Mouse (Mus musculus) embryonic facial prominence, embryonic 15.5 days (tissue): Measurements from ENCODE around the gene Mgat4a. TPM values are rescaled to one million over a fixed set of nuclear protein-coding genes. Genes with fewer than 3 reads are reported as not detected.

Source experiments
- ATAC-seq: fragments of 200-750 bp; cut with Nextera tagmentation; 2 replicates; pipeline ENCODE4 v1.8.0; 2017; ENCODE audit warnings: low read depth, moderate TSS enrichment; ENCODE audit not compliant: insufficient number of reproducible peaks, low FRiP score, low TSS enrichment
- H3K27ac ChIP-seq: fragments of 300-500 bp; sonication (generic); replicated peaks from 2 replicates; pipeline ENCODE4 v1.5.1; 2015; ENCODE audit warnings: mild to moderate bottlenecking, inconsistent platforms
- H3K27me3 ChIP-seq: fragments of 300-500 bp; sonication (generic); 2 replicates; pipeline ENCODE4 v1.6.1; 2015; ENCODE audit warnings: inconsistent platforms
- H3K36me3 ChIP-seq: fragments of 300-500 bp; sonication (generic); 2 replicates; pipeline ENCODE4 v1.6.1; 2015; ENCODE audit warnings: mild to moderate bottlenecking, inconsistent platforms
- H3K4me1 ChIP-seq: fragments of 300-500 bp; sonication (generic); 2 replicates; pipeline ENCODE4 v1.6.1; 2015; ENCODE audit warnings: inconsistent platforms
- H3K4me2 ChIP-seq: fragments of 300-500 bp; sonication (generic); replicated peaks from 2 replicates; pipeline ENCODE4 v1.6.1; 2015; ENCODE audit warnings: mild to moderate bottlenecking, inconsistent platforms
- H3K4me3 ChIP-seq: fragments of 300-500 bp; sonication (generic); replicated peaks from 2 replicates; pipeline ENCODE4 v1.5.1; 2015; ENCODE audit warnings: mild to moderate bottlenecking, inconsistent platforms
- H3K9ac ChIP-seq: fragments of 300-500 bp; sonication (generic); 2 replicates; pipeline ENCODE4 v1.6.1; 2015; ENCODE audit warnings: inconsistent platforms
- H3K9me3 ChIP-seq: fragments of 300-500 bp; sonication (generic); replicated peaks from 2 replicates; pipeline ENCODE4 v1.6.1; 2016; ENCODE audit warnings: inconsistent platforms
- WGBS: fragments of 180-500 bp; shearing (Covaris S2); methylation state at CpG from one replicate; pipeline ENCODE4 v1.1.7; 2015; 5-methylcytosine and 5-hydroxymethylcytosine counted together
- polyA plus RNA-seq: library from polyadenylated mRNA; unstranded; fragments of >200 nt; fragmentation: Nextera tagmentation; extraction: Ambion mirVana; gene quantifications from 2 replicates; pipeline ENCODE4 v1.2.1, GENCODE M21; 2015

Gene Mgat4a
- 4.2 and 6.1 TPM in 2 replicates for polyA plus RNA-seq

DNA sequence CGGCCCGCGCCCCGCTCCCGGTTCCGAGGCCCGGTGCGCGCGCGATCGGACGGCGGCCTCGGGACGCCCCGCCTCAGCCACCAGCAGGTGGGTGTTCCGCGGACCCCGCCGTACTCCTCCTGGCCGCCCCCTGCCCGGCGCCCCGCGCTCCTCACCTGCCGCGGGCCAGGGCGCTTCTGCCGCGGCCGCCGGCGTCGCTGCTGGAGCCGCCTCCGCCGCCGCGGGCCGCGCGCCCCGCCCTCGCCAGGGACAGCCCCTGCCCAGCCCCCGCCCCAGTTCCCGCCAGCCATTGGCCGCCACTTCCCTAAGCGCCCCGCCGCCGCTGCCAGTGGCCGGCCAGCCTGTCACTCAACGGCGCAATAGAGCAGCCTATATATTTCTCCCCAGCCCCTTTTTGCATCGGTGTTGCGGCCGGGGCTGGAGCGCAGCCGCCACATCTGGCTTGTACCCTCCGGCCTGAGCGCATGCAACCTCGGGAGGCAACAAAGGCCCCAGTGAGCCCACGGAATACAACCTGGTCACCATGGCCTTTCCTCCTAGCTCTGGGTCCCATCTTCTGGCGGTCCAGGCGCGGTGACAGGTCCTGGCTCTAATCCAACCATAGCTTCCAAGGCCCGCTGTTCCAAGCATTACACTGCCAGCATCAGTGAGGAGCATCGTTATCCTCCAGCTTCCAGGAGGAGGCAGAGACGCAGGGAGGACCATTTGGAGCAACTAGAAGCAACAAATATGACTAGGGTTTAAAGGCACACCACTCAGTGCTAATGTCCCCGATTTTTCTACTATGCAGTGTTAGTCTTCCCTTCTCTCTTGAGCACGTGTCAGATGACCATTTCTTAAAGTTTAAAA is at the start of gene Mgat4a:
Gene Mgat4a (minus strand): TSS at position 207 of the 849 bp plus-strand sequence.
- peak within 1 kb of the TSS; percentile 72 for H3K9ac ChIP-seq
- H3K9me3 ChIP-seq: no peaks in the 10 kb centered on the region
- peaks cover 12% of the 10 kb centered on the region; the same call in 1 of the 2 replicates for H3K27me3 ChIP-seq
- no peak within 1 kb of the TSS for H3K27ac ChIP-seq
- H3K4me3 ChIP-seq: peak within 1 kb of the TSS; percentile 76
- H3K4me1 ChIP-seq: peaks cover 8% of the 10 kb centered on the region
- ATAC-seq: peak; percentile 98
- WGBS: 1% methylated on average over 63 of the region's 72 CpGs
- no peaks in the 10 kb centered on the region for H3K36me3 ChIP-seq
- peak within 1 kb of the TSS; percentile 94 for H3K4me2 ChIP-seq

DNA sequence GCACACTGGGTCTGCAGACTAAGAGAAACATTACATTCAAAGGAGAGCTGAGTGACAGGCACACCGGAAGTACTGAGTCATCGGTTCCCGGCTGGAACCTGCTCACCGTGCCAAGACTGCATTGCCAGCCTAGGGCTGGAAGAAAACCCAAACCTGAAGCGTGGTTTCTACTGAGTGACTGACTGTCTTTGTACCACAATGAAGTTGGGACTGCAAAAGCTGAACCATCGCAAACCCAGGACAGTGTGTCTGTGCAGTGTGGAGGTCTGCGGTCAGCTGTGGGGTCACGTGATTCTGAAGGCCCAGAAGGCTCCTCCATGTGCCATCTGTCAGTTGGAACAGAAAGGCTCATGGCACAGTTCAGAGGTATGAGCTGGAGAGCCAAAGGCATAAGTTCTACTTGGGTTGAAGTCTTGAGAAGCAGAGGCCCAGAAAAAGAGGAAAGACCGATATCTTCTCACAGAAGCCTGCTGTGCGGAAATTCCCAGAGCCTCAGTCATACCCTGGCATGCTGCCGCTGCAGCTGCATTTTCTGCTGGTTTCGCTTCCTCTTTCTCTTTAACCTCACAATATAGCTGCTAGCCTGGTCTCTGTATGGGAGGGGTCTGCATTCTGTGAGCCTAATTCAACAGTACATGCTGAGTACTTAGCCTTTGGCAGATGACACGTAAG is 45.1 kb upstream of the Mgat4a start:
- no peaks in the 10 kb centered on the region for H3K36me3 ChIP-seq
- ATAC-seq: no peak
- no peaks in the 10 kb centered on the region for H3K27me3 ChIP-seq
- WGBS: 74% methylated on average over 13 of the region's 13 CpGs
- no peaks in the 10 kb centered on the region for H3K4me1 ChIP-seq
- no peaks in the 10 kb centered on the region for H3K9me3 ChIP-seq
- 0 out of 2 replicates have a peak overlapping the region, but pooled peaks have one; percentile 12 for H3K27ac ChIP-seq
- no peak overlapping the region for H3K4me3 ChIP-seq
- no peak overlapping the region for H3K9ac ChIP-seq
- no peak overlapping the region for H3K4me2 ChIP-seq

DNA sequence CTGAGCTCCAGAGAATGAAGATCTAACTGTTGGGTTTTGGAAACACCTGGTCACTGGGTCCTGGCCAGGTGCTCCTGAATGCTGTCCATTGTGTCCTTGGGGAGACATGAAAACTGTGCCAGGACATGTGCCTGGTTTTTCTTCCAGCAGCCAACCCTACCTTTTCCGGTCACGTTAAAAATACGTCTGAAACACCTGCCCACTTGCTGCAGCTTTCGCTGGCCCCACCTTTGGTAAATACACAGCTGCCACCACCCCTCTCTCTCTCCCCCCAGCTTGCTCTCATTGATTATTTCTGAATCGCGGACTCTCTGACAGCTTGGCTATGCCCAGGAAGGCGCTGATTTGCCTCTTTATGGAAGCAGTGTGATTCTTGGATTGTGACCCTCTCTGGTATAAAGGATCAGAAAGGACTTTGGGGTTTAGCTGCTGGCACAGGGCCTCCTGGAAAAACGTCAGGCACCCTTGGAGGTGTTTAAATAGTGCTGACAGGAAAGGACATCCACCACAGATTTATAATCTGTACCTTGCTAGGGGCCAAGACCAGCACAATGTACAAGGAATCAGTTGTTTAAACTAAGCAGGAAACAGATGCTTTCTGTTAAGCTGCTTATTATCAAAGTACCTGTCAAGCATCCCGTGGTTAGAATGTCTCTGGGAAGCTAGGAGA is 43.1 kb upstream of the Mgat4a start:
- H3K27ac ChIP-seq: no peak overlapping the region
- no peaks in the 10 kb centered on the region for H3K9me3 ChIP-seq
- H3K36me3 ChIP-seq: no peaks in the 10 kb centered on the region
- WGBS: 60% methylated on average over 9 of the region's 9 CpGs
- ATAC-seq: no peak
- H3K9ac ChIP-seq: no peak overlapping the region
- no peaks in the 10 kb centered on the region for H3K4me1 ChIP-seq
- H3K4me2 ChIP-seq: no peak overlapping the region
- no peak overlapping the region for H3K4me3 ChIP-seq
- H3K27me3 ChIP-seq: no peaks in the 10 kb centered on the region

DNA sequence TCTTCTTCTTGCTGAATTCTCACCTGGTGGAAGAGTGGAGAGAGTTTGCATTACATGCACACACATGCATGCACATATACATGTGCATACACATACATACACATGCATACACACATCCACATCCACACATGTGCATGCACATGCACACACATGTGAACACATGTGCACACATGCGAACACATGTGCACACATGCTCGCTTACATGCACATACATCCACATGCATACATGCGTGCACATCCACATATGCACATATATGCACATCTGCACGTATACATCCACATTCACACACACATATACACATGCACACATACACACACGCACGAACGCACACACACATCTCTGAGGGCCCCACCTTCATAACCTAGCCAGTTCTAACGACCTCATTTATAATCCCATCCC is 42.4 kb upstream of the Mgat4a start:
- Histone ChIP-seq H3K27ac (no peak overlapping the region), H3K36me3 (no peaks in the 10 kb centered on the region), H3K4me1 (no peaks in the 10 kb centered on the region), H3K9ac (no peak overlapping the region), H3K4me3 (no peak overlapping the region), H3K9me3 (no peaks in the 10 kb centered on the region), H3K4me2 (no peak overlapping the region), H3K27me3 (no peaks in the 10 kb centered on the region)
- 88% methylated on average over 8 of the region's 8 CpGs for WGBS
- ATAC-seq: no peak

DNA sequence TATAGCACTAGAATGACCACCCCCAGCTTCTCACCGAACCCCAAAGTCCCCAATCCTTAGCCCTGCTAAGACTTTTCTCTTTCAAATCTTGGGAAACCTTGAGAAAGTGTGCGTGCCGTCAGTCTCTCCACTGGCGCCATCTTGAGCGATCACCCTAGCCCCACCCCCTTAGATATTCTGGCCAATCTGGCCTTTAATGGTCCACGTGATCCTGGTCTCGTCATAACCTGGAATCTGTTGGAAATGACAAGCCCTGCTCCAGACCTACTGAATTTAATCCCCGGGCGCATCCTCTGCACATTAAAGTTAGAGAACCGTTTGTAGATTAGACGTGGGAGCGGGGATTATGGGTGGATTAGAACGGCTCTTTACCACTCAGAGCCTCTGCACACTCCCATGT is 38.9 kb upstream of the Mgat4a start:
- no peaks in the 10 kb centered on the region for H3K4me1 ChIP-seq
- no peak overlapping the region for H3K27ac ChIP-seq
- H3K27me3 ChIP-seq: no peaks in the 10 kb centered on the region
- H3K9me3 ChIP-seq: no peaks in the 10 kb centered on the region
- H3K4me2 ChIP-seq: no peak overlapping the region
- WGBS: 89% methylated on average over 13 of the region's 13 CpGs
- no peak overlapping the region for H3K4me3 ChIP-seq
- ATAC-seq: no peak
- no peak overlapping the region for H3K9ac ChIP-seq
- H3K36me3 ChIP-seq: no peaks in the 10 kb centered on the region

DNA sequence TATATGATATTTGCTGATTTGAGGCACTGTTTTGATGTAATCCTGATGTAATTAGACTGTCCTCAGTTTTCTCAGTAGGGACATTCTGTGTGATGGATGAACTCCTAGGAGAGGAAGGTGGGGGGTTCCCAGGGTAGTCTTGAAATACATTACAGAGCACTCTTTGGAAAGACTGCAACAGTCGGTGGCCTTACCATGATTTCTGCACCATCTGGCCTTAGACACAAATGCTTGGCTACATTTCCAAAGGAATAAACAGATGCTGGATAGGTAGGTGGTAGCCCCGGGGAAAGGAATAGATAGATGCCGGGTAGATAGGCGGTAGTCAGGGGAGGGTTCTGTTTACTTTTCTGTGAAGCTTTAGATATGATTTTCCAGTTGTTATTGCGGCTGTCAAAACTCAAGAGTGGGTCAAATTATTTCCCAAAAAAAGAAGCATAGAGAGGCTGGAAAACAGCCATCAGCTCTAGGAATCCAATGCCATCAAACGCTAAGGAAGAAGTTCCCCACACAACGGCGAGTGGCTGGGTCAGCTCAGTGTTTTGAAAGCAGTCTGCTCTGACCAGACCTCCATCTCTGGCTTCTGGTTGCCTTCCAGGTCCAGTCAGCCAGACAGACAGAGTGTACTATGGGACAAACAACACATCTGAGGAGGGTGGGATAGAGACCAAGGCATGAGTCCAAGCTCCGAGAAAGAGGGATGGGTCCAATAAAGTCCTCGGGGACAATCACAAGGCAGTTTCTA is 31.9 kb upstream of the Mgat4a start:
- H3K4me1 ChIP-seq: no peaks in the 10 kb centered on the region
- H3K4me2 ChIP-seq: no peak overlapping the region
- no peak for ATAC-seq
- H3K9ac ChIP-seq: no peak overlapping the region
- H3K9me3 ChIP-seq: no peaks in the 10 kb centered on the region
- H3K36me3 ChIP-seq: no peaks in the 10 kb centered on the region
- H3K27me3 ChIP-seq: no peaks in the 10 kb centered on the region
- no peak overlapping the region for H3K27ac ChIP-seq
- 67% methylated on average over 10 of the region's 10 CpGs for WGBS
- no peak overlapping the region for H3K4me3 ChIP-seq

DNA sequence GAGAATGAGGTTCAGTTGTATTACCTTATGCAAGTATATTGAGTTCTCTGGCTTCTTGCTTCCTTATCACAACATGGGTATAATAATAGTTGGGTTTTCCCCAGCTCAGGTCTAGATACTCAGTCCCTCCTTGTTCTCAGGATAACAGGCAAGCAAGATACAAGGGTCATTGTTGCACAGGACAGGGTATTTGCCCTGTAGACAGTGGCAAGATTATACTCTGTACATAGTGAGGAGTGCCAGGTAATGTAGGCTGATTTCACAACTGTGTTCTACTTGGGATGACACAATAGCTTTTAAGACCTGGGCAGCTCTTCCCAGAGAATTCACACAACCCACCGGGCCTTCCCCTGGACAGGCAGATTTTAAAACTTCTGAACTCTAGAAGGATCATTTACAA is 27.6 kb upstream of the Mgat4a start:
- H3K9me3 ChIP-seq: no peaks in the 10 kb centered on the region
- H3K4me1 ChIP-seq: no peaks in the 10 kb centered on the region
- H3K27ac ChIP-seq: no peak overlapping the region
- H3K4me3 ChIP-seq: no peak overlapping the region
- H3K27me3 ChIP-seq: no peaks in the 10 kb centered on the region
- no peak overlapping the region for H3K4me2 ChIP-seq
- no peak overlapping the region for H3K9ac ChIP-seq
- no peaks in the 10 kb centered on the region for H3K36me3 ChIP-seq
- WGBS: 72% methylated on average over 1 of the region's 1 CpGs
- ATAC-seq: no peak

DNA sequence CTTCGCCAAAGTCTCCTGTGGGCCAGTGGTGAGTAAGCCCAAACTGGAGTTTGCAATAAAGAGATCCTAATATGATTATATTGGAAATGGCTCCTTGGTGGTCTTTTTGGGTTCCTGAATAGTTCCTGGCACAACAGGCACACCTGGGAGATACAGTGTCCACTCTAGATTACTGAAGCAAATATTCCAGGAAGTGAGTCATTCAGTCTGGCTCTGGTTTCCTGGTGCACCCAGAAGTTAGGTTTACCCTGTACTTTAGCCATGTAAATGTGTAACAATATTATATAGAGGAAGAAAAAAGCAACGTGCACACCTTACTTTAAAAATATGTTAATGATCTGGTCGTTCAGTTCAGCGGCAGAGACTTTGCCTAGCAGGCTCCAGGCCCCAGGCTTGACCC is 25.9 kb upstream of the Mgat4a start:
- no peak overlapping the region for H3K27ac ChIP-seq
- H3K4me3 ChIP-seq: no peak overlapping the region
- no peaks in the 10 kb centered on the region for H3K4me1 ChIP-seq
- H3K36me3 ChIP-seq: no peaks in the 10 kb centered on the region
- no peak for ATAC-seq
- H3K4me2 ChIP-seq: no peak overlapping the region
- no peaks in the 10 kb centered on the region for H3K9me3 ChIP-seq
- H3K9ac ChIP-seq: no peak overlapping the region
- 72% methylated on average over 4 of the region's 4 CpGs for WGBS
- no peaks in the 10 kb centered on the region for H3K27me3 ChIP-seq

DNA sequence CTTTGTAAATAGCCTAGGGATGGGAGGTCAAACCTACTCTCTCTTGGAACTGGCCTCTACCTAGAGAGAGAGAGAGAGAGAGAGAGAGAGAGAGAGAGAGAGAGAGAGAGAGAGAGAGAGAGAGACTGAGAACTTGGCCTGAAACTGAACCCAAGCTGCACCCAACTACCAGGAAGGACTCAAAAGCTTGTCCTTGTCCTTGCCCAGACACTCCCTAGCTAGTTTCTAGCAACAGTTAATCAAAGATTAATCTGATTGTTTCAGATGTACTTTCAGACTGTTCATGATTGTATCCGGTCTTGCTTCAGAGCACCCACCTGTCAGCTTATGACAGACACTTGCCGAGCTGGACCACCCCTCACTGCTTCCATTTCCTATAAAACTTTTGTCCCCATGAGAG is 25.5 kb upstream of the Mgat4a start:
- Histone ChIP-seq H3K9ac (no peak overlapping the region), H3K27ac (no peak overlapping the region), H3K4me1 (no peaks in the 10 kb centered on the region), H3K36me3 (no peaks in the 10 kb centered on the region), H3K4me3 (no peak overlapping the region), H3K27me3 (no peaks in the 10 kb centered on the region), H3K9me3 (no peaks in the 10 kb centered on the region), H3K4me2 (no peak overlapping the region)
- 82% methylated on average over 2 of the region's 2 CpGs for WGBS
- no peak for ATAC-seq

DNA sequence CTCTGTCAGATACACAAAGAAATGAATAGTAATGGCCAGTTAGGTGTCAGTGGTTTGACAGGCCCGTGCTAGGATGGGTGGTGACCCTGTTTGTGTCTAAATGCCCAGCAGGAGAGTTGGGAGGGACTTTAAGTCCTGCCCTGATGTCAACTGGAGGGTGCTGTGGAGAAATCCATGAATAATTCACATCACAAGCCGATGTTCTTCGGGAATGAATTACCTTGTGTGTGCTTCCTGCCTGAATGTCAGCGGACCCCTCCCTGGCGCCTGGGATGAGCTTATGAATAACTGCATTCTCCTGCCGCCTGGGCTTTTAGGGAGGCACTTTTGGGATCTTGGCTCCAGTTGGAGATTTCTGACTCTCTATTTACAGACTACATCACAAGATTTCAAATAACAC is 24.6 kb upstream of the Mgat4a start:
- no peaks in the 10 kb centered on the region for H3K9me3 ChIP-seq
- no peak overlapping the region for H3K27ac ChIP-seq
- ATAC-seq: no peak
- no peaks in the 10 kb centered on the region for H3K36me3 ChIP-seq
- H3K4me1 ChIP-seq: no peaks in the 10 kb centered on the region
- WGBS: 29% methylated on average over 6 of the region's 6 CpGs
- H3K27me3 ChIP-seq: no peaks in the 10 kb centered on the region
- H3K4me2 ChIP-seq: no peak overlapping the region
- no peak overlapping the region for H3K4me3 ChIP-seq
- H3K9ac ChIP-seq: no peak overlapping the region

DNA sequence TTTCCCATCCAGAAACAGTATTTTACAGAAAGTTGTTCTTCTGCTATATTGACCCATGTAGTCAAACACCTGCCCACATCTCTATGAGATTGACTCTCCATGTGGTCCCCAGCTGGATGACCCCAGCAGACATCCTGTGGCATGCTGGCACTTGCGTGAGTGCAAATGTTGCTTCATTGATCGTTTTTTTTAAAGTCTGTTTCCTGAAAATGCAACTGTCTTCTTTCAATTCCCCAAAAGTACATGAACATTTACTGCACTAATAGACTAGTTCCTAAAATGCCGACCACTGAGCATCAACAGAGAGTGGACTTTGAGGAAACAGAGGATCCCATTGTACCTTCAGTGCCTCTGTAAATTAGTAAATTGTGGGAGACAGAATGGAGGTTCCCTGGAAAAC is 21.1 kb upstream of the Mgat4a start:
- WGBS: 75% methylated on average over 3 of the region's 3 CpGs
- H3K4me2 ChIP-seq: no peak overlapping the region

More for the DNA sequence above, 21.1 kb upstream of the Mgat4a start:
- Histone ChIP-seq H3K36me3 (no peaks in the 10 kb centered on the region), H3K4me3 (no peak overlapping the region), H3K9me3 (no peaks in the 10 kb centered on the region), H3K9ac (no peak overlapping the region), H3K27me3 (no peaks in the 10 kb centered on the region), H3K4me1 (no peaks in the 10 kb centered on the region), H3K27ac (no peak overlapping the region)
- ATAC-seq: no peak
